Mouse (Mus musculus): ENCODE measurements around the gene Lmntd2.

The Lmntd2 gene

GRCm38 (mm10) chr7:141190220-141190619 is 23.7 kb downstream of the Lmntd2 start:
- no peak for DNase-seq (ENCODE audit: low read depth)

GRCm38 (mm10) chr7:141188733-141189132 is 25.1 kb downstream of the Lmntd2 start:
- DNase-seq (ENCODE audit: low read depth) = no peak

- no peak for DNase-seq (ENCODE audit: low read depth)
Observed at GRCm38 (mm10) chr7:141188194-141188593, 25.7 kb downstream of the Lmntd2 start.

- no peak for DNase-seq (ENCODE audit: low read depth)
Observed at GRCm38 (mm10) chr7:141176173-141176572, 37.7 kb downstream of the Lmntd2 start.

GRCm38 (mm10) chr7:141175068-141175467 is 38.8 kb downstream of the Lmntd2 start:
- no peak for DNase-seq (ENCODE audit: low read depth)

- no peak for DNase-seq (ENCODE audit: low read depth)
Observed at GRCm38 (mm10) chr7:141173323-141173850, 40.5 kb downstream of the Lmntd2 start.

- peak; percentile 88 for DNase-seq (ENCODE audit: low read depth)
Observed at GRCm38 (mm10) chr7:141172116-141173006, 41.5 kb downstream of the Lmntd2 start, which contains the start of gene Rnh1. Rnh1 (minus strand) TSS chr7:141172857.

GRCm38 (mm10) chr7:141169866-141170265 is 44.0 kb downstream of the Lmntd2 start:
- no peak for DNase-seq (ENCODE audit: low read depth)

GRCm38 (mm10) chr7:141169300-141169699 is 44.6 kb downstream of the Lmntd2 start:
- DNase-seq (ENCODE audit: low read depth) = no peak

- DNase-seq (ENCODE audit: low read depth) = peak; percentile 77
Observed at GRCm38 (mm10) chr7:141168518-141168953, 45.3 kb downstream of the Lmntd2 start.

GRCm38 (mm10) chr7:141167901-141168517 is 45.9 kb downstream of the Lmntd2 start:
- peak; percentile 56 for DNase-seq (ENCODE audit: low read depth)

GRCm38 (mm10) chr7:141164850-141165249 is 49.0 kb downstream of the Lmntd2 start:
- DNase-seq (ENCODE audit: low read depth) = peak; percentile 91

GRCm38 (mm10) chr7:141164397-141164796 is 49.5 kb downstream of the Lmntd2 start:
- no peak for DNase-seq (ENCODE audit: low read depth)
